Mouse (Mus musculus): Measurements from ENCODE around the gene Fam222a.

DNA sequence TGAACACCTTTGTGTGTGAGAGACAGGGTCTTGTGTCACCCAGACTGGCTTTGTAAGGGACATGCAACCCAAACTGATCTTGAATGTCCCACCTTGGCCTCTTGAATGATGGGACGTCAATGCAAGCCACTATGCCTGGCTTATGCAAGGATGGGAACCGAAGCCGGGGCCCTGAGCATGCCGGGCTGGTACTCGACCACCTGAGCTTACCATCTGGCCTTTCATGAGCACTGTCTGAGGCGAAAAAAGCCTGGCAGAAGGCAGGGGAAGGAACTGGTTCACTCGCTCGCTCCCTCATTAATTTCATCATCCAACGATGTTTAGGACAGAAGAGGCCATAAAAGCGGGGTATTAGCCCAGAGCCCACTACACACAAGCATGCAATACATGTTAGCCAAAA is 73.0 kb downstream of the Fam222a start:
- TF ChIP-seq CTCF (IDR thresholded peaks at IDR 0.05; ENCODE audit: low read depth) (no peak), EP300 (IDR thresholded peaks at IDR 0.05; ENCODE audit: low read depth) (no peak)

Data from heart, postnatal 0 days (tissue).